Mouse (Mus musculus): ENCODE measurements around the gene Slc16a9. TPM values are rescaled to one million over a fixed set of nuclear protein-coding genes. Genes with fewer than 3 reads are reported as not detected.

Gene Slc16a9
- total RNA-seq, 1 experiment from 2014 or later, result not detected

GRCm38 (mm10) chr10:70242751-70243444 lies 2.0 kb upstream of the Slc16a9 start:
- ATAC-seq (ENCODE audit: extremely low read depth, insufficient number of reproducible peaks, low FRiP score, poor library complexity, severe bottlenecking), result no peak

GRCm38 (mm10) chr10:70245559-70245945 lies 652 bp downstream of the Slc16a9 start:
- ATAC-seq (ENCODE audit: extremely low read depth, insufficient number of reproducible peaks, low FRiP score, poor library complexity, severe bottlenecking), result no peak

- ATAC-seq (ENCODE audit: extremely low read depth, insufficient number of reproducible peaks, low FRiP score, poor library complexity, severe bottlenecking), result no peak
Measured at GRCm38 (mm10) chr10:70246076-70246475, 1.2 kb downstream of the Slc16a9 start.

- no peak for ATAC-seq (ENCODE audit: extremely low read depth, insufficient number of reproducible peaks, low FRiP score, poor library complexity, severe bottlenecking)
Measured at GRCm38 (mm10) chr10:70250354-70250753, 5.5 kb downstream of the Slc16a9 start.

GRCm38 (mm10) chr10:70250766-70251165 lies 5.9 kb downstream of the Slc16a9 start:
- no peak for ATAC-seq (ENCODE audit: extremely low read depth, insufficient number of reproducible peaks, low FRiP score, poor library complexity, severe bottlenecking)

- ATAC-seq (ENCODE audit: extremely low read depth, insufficient number of reproducible peaks, low FRiP score, poor library complexity, severe bottlenecking), result no peak
Measured at GRCm38 (mm10) chr10:70254666-70255065, 9.8 kb downstream of the Slc16a9 start.

- no peak for ATAC-seq (ENCODE audit: extremely low read depth, insufficient number of reproducible peaks, low FRiP score, poor library complexity, severe bottlenecking)
Measured at GRCm38 (mm10) chr10:70255601-70256210, 10.8 kb downstream of the Slc16a9 start.

- no peak for ATAC-seq (ENCODE audit: extremely low read depth, insufficient number of reproducible peaks, low FRiP score, poor library complexity, severe bottlenecking)
Measured at GRCm38 (mm10) chr10:70257029-70257428, 12.1 kb downstream of the Slc16a9 start.

GRCm38 (mm10) chr10:70260904-70261303 lies 16.0 kb downstream of the Slc16a9 start:
- no peak for ATAC-seq (ENCODE audit: extremely low read depth, insufficient number of reproducible peaks, low FRiP score, poor library complexity, severe bottlenecking)

GRCm38 (mm10) chr10:70262051-70262450 lies 17.2 kb downstream of the Slc16a9 start:
- no peak for ATAC-seq (ENCODE audit: extremely low read depth, insufficient number of reproducible peaks, low FRiP score, poor library complexity, severe bottlenecking)

- ATAC-seq (ENCODE audit: extremely low read depth, insufficient number of reproducible peaks, low FRiP score, poor library complexity, severe bottlenecking), result no peak
Measured at GRCm38 (mm10) chr10:70263681-70264189, 18.8 kb downstream of the Slc16a9 start.

- no peak for ATAC-seq (ENCODE audit: extremely low read depth, insufficient number of reproducible peaks, low FRiP score, poor library complexity, severe bottlenecking)
Measured at GRCm38 (mm10) chr10:70264337-70265036, 19.6 kb downstream of the Slc16a9 start.

- no peak for ATAC-seq (ENCODE audit: extremely low read depth, insufficient number of reproducible peaks, low FRiP score, poor library complexity, severe bottlenecking)
Measured at GRCm38 (mm10) chr10:70266501-70266900, 21.6 kb downstream of the Slc16a9 start.

- no peak for ATAC-seq (ENCODE audit: extremely low read depth, insufficient number of reproducible peaks, low FRiP score, poor library complexity, severe bottlenecking)
Measured at GRCm38 (mm10) chr10:70268581-70269446, 23.9 kb downstream of the Slc16a9 start.

- no peak for ATAC-seq (ENCODE audit: extremely low read depth, insufficient number of reproducible peaks, low FRiP score, poor library complexity, severe bottlenecking)
Measured at GRCm38 (mm10) chr10:70269447-70269787, 24.5 kb downstream of the Slc16a9 start.

GRCm38 (mm10) chr10:70276678-70277077 lies 31.8 kb downstream of the Slc16a9 start:
- no peak for ATAC-seq (ENCODE audit: extremely low read depth, insufficient number of reproducible peaks, low FRiP score, poor library complexity, severe bottlenecking)

GRCm38 (mm10) chr10:70279349-70279748 lies 34.4 kb downstream of the Slc16a9 start:
- no peak for ATAC-seq (ENCODE audit: extremely low read depth, insufficient number of reproducible peaks, low FRiP score, poor library complexity, severe bottlenecking)

GRCm38 (mm10) chr10:70287825-70288235 lies 42.9 kb downstream of the Slc16a9 start:
- ATAC-seq (ENCODE audit: extremely low read depth, insufficient number of reproducible peaks, low FRiP score, poor library complexity, severe bottlenecking), result no peak
